Mouse (Mus musculus) hindbrain, embryonic 14.5 days (tissue): ENCODE results near the gene Gpatch8. TPM values are rescaled to one million over a fixed set of nuclear protein-coding genes. Genes with fewer than 3 reads are reported as not detected.

ENCODE experiments used
- ATAC-seq: fragments of 200-750 bp; cut with Nextera tagmentation; 2 replicates; pipeline ENCODE4 v1.8.0; 2017; ENCODE audit warnings: moderate number of reproducible peaks, mild to moderate bottlenecking, moderate TSS enrichment, moderate library complexity; ENCODE audit not compliant: low FRiP score
- DNase-seq: peaks from one replicate; pipeline ENCODE4 v3.0.0-alpha.2; 2015; ENCODE audit warnings: low spot score
- H3K27ac ChIP-seq: fragments of 300-500 bp; sonication (generic); 2 replicates; pipeline ENCODE4 v1.5.1; 2014; ENCODE audit warnings: mild to moderate bottlenecking, moderate library complexity
- H3K27me3 ChIP-seq: fragments of 300-500 bp; sonication (generic); 2 replicates; pipeline ENCODE4 v1.6.1; 2014; ENCODE audit warnings: mild to moderate bottlenecking, low read length, mixed read lengths; ENCODE audit not compliant: control insufficient read depth, insufficient read depth
- H3K36me3 ChIP-seq: fragments of 300-500 bp; sonication (generic); replicated peaks from 2 replicates; pipeline ENCODE4 v1.6.1; 2014; ENCODE audit not compliant: control insufficient read depth, insufficient read depth
- H3K4me1 ChIP-seq: fragments of 300-500 bp; sonication (generic); replicated peaks from 2 replicates; pipeline ENCODE4 v1.6.1; 2014; ENCODE audit warnings: antibody characterized with exemption, low read length, mixed read lengths; ENCODE audit not compliant: control insufficient read depth, insufficient read depth
- H3K4me2 ChIP-seq: fragments of 300-500 bp; sonication (generic); replicated peaks from 2 replicates; pipeline ENCODE4 v1.6.1; 2014; ENCODE audit warnings: mild to moderate bottlenecking, moderate library complexity
- H3K4me3 ChIP-seq: fragments of 300-500 bp; sonication (generic); replicated peaks from 2 replicates; pipeline ENCODE4 v1.5.1; 2014; ENCODE audit warnings: mild to moderate bottlenecking, low read length
- H3K9ac ChIP-seq: fragments of 300-500 bp; sonication (generic); 2 replicates; pipeline ENCODE4 v1.6.1; 2014
- H3K9me3 ChIP-seq: fragments of 300-500 bp; sonication (generic); 2 replicates; pipeline ENCODE4 v1.6.1; 2016; ENCODE audit warnings: low read length; ENCODE audit not compliant: control insufficient read depth
- WGBS: fragments of 180-500 bp; shearing (Covaris S2); extraction: QIAGEN DNeasy Blood & Tissue Kit; methylation state at CpG from one replicate; pipeline ENCODE4 v1.1.7; 2014; 5-methylcytosine and 5-hydroxymethylcytosine counted together
- polyA plus RNA-seq: library from polyadenylated mRNA; unstranded; fragments of >200 nt; fragmentation: Nextera tagmentation; extraction: Ambion mirVana; gene quantifications from 2 replicates; pipeline ENCODE4 v1.2.1, GENCODE M21; 2014

The Gpatch8 gene
- polyA plus RNA-seq, 1 experiment from 2014 or later: 55.3 TPM

- H3K27ac ChIP-seq: no peak overlapping the region
- 88% methylated on average over 18 of the region's 18 CpGs for WGBS
- no peak overlapping the region for H3K9ac ChIP-seq
- no peak for ATAC-seq
- H3K27me3 ChIP-seq: no peaks in the 10 kb centered on the region
- H3K9me3 ChIP-seq: no peaks in the 10 kb centered on the region
- H3K4me1 ChIP-seq: peaks cover 18% of the 10 kb centered on the region
- H3K4me2 ChIP-seq: no peak overlapping the region
- DNase-seq: no peak
- peaks cover 70% of the 10 kb centered on the region for H3K36me3 ChIP-seq
- no peak overlapping the region for H3K4me3 ChIP-seq
These were observed 120.3 kb downstream of the Gpatch8 start for GRCm38 (mm10) chr11:102435754-102436470.

- DNase-seq: no peak
- H3K9ac ChIP-seq: no peak overlapping the region
- H3K9me3 ChIP-seq: no peaks in the 10 kb centered on the region
- no peak overlapping the region for H3K27ac ChIP-seq
- no peak overlapping the region for H3K4me2 ChIP-seq
- peaks cover 61% of the 10 kb centered on the region for H3K36me3 ChIP-seq
- WGBS: 87% methylated on average over 11 of the region's 11 CpGs
- peaks cover 18% of the 10 kb centered on the region for H3K4me1 ChIP-seq
- no peak for ATAC-seq
- H3K27me3 ChIP-seq: no peaks in the 10 kb centered on the region
- H3K4me3 ChIP-seq: no peak overlapping the region
These were observed 121.1 kb downstream of the Gpatch8 start for GRCm38 (mm10) chr11:102434816-102435705.

- Histone ChIP-seq H3K4me1 (peaks cover 25% of the 10 kb centered on the region), H3K36me3 (peaks cover 55% of the 10 kb centered on the region)
- WGBS: 9% methylated on average over 7 of the region's 7 CpGs
These were observed 121.8 kb downstream of the Gpatch8 start for GRCm38 (mm10) chr11:102434406-102434805.

GRCm38 (mm10) chr11:102433866-102434265, 122.3 kb downstream of the Gpatch8 start:
- DNase-seq (no peak), ATAC-seq (no peak)
- Histone ChIP-seq H3K27ac (no peak overlapping the region), H3K4me2 (no peak overlapping the region), H3K9ac (0 out of 2 replicates have a peak overlapping the region, but pooled peaks have one; percentile 10), H3K36me3 (peaks cover 50% of the 10 kb centered on the region), H3K9me3 (no peaks in the 10 kb centered on the region), H3K4me1 (peaks cover 25% of the 10 kb centered on the region), H3K27me3 (no peaks in the 10 kb centered on the region), H3K4me3 (no peak overlapping the region)
- 90% methylated on average over 7 of the region's 7 CpGs for WGBS

More at GRCm38 (mm10) chr11:102434406-102434805, 121.8 kb downstream of the Gpatch8 start:
- no peak overlapping the region for H3K4me3 ChIP-seq
- H3K27me3 ChIP-seq: no peaks in the 10 kb centered on the region
- no peak overlapping the region for H3K27ac ChIP-seq
- H3K9ac ChIP-seq: 0 out of 2 replicates have a peak overlapping the region, but pooled peaks have one; percentile 10
- DNase-seq (peak; percentile 95), ATAC-seq (peak; percentile 41; the same call in 1 of the 2 replicates)
- no peak overlapping the region for H3K4me2 ChIP-seq
- no peaks in the 10 kb centered on the region for H3K9me3 ChIP-seq

GRCm38 (mm10) chr11:102432896-102433295, 123.3 kb downstream of the Gpatch8 start:
- no peaks in the 10 kb centered on the region for H3K9me3 ChIP-seq
- H3K36me3 ChIP-seq: peaks cover 40% of the 10 kb centered on the region
- ATAC-seq (no peak), DNase-seq (no peak)
- peaks cover 18% of the 10 kb centered on the region for H3K4me1 ChIP-seq
- WGBS: 90% methylated on average over 6 of the region's 6 CpGs
- H3K9ac ChIP-seq: no peak overlapping the region
- no peak overlapping the region for H3K4me2 ChIP-seq
- H3K27ac ChIP-seq: no peak overlapping the region
- H3K4me3 ChIP-seq: no peak overlapping the region
- H3K27me3 ChIP-seq: no peaks in the 10 kb centered on the region

GRCm38 (mm10) chr11:102432115-102432843, 123.9 kb downstream of the Gpatch8 start:
- 69% methylated on average over 16 of the region's 16 CpGs for WGBS
- no peaks in the 10 kb centered on the region for H3K9me3 ChIP-seq
- ATAC-seq: no peak
- no peak overlapping the region for H3K27ac ChIP-seq
- no peak overlapping the region for H3K4me2 ChIP-seq
- H3K4me1 ChIP-seq: peaks cover 12% of the 10 kb centered on the region
- no peak for DNase-seq
- H3K9ac ChIP-seq: no peak overlapping the region
- no peak overlapping the region for H3K4me3 ChIP-seq
- H3K27me3 ChIP-seq: no peaks in the 10 kb centered on the region
- peaks cover 34% of the 10 kb centered on the region for H3K36me3 ChIP-seq

- DNase-seq (no peak), ATAC-seq (no peak)
- Histone ChIP-seq H3K4me2 (no peak overlapping the region), H3K9ac (no peak overlapping the region), H3K27me3 (no peaks in the 10 kb centered on the region), H3K36me3 (peaks cover 29% of the 10 kb centered on the region), H3K9me3 (no peaks in the 10 kb centered on the region), H3K4me1 (peaks cover 7% of the 10 kb centered on the region; the same call in 1 of the 2 replicates), H3K4me3 (no peak overlapping the region), H3K27ac (no peak overlapping the region)
- 84% methylated on average over 3 of the region's 3 CpGs for WGBS
These were observed 124.5 kb downstream of the Gpatch8 start for GRCm38 (mm10) chr11:102431728-102432114.

- H3K27me3 ChIP-seq: no peaks in the 10 kb centered on the region
- no peaks in the 10 kb centered on the region for H3K9me3 ChIP-seq
- H3K4me3 ChIP-seq: peak overlapping the region; percentile 63
- peaks cover 23% of the 10 kb centered on the region for H3K36me3 ChIP-seq
- peak; percentile 37; the same call in 1 of the 2 replicates for ATAC-seq
- DNase-seq: peak; percentile 82
- WGBS: under 1% methylated on average over 7 of the region's 7 CpGs
- H3K4me2 ChIP-seq: peak overlapping the region; percentile 90
- H3K9ac ChIP-seq: peak overlapping the region; percentile 76
- H3K4me1 ChIP-seq: peaks cover 7% of the 10 kb centered on the region; the same call in 1 of the 2 replicates
- H3K27ac ChIP-seq: peak overlapping the region; percentile 53
These were observed 125.1 kb downstream of the Gpatch8 start for GRCm38 (mm10) chr11:102431018-102431645.
